Mouse (Mus musculus) forebrain, embryonic 16.5 days (tissue): ENCODE measurements around the gene Lif. TPM values are rescaled to one million over a fixed set of nuclear protein-coding genes. Genes with fewer than 3 reads are reported as not detected.

Experiments
- ATAC-seq: fragments of 200-750 bp; cut with Nextera tagmentation; 2 replicates; pipeline ENCODE4 v1.8.0; 2017; ENCODE audit warnings: mild to moderate bottlenecking, moderate library complexity
- H3K27ac ChIP-seq: fragments of 300-500 bp; sonication (generic); 2 replicates; pipeline ENCODE4 v1.5.1; 2014; ENCODE audit warnings: low read length, control low read depth
- H3K27me3 ChIP-seq: fragments of 300-500 bp; sonication (generic); replicated peaks from 2 replicates; pipeline ENCODE4 v1.6.1; 2014; ENCODE audit warnings: low read length; ENCODE audit not compliant: control insufficient read depth, insufficient read depth
- H3K36me3 ChIP-seq: fragments of 300-500 bp; sonication (generic); 2 replicates; pipeline ENCODE4 v1.6.1; 2014; ENCODE audit not compliant: control insufficient read depth, insufficient read depth
- H3K4me1 ChIP-seq: fragments of 300-500 bp; sonication (generic); replicated peaks from 2 replicates; pipeline ENCODE4 v1.6.1; 2014; ENCODE audit warnings: low read length; ENCODE audit not compliant: control insufficient read depth, insufficient read depth
- H3K4me2 ChIP-seq: fragments of 300-500 bp; sonication (generic); 2 replicates; pipeline ENCODE4 v1.6.1; 2014; ENCODE audit warnings: mild to moderate bottlenecking, low read length, control low read depth
- H3K4me3 ChIP-seq: fragments of 300-500 bp; sonication (generic); replicated peaks from 2 replicates; pipeline ENCODE4 v1.5.1; 2014; ENCODE audit warnings: mild to moderate bottlenecking, low read length, control low read depth
- H3K9ac ChIP-seq: fragments of 300-500 bp; sonication (generic); replicated peaks from 2 replicates; pipeline ENCODE4 v1.6.1; 2014; ENCODE audit warnings: low read depth, low read length, control low read depth
- H3K9me3 ChIP-seq: fragments of 300-500 bp; sonication (generic); 2 replicates; pipeline ENCODE4 v1.6.1; 2016; ENCODE audit warnings: low read length; ENCODE audit not compliant: control insufficient read depth
- WGBS: fragments of 180-500 bp; shearing (Covaris S2); extraction: QIAGEN DNeasy Blood & Tissue Kit; methylation state at CpG from one replicate; pipeline ENCODE4 v1.1.7; 2014; 5-methylcytosine and 5-hydroxymethylcytosine counted together
- polyA plus RNA-seq: library from polyadenylated mRNA; unstranded; fragments of >200 nt; fragmentation: Nextera tagmentation; extraction: Ambion mirVana; gene quantifications from 2 replicates; pipeline ENCODE4 v1.2.1, GENCODE M21; 2015

Gene Lif
- polyA plus RNA-seq, 1 experiment from 2014 or later, result 0.05 TPM

DNA sequence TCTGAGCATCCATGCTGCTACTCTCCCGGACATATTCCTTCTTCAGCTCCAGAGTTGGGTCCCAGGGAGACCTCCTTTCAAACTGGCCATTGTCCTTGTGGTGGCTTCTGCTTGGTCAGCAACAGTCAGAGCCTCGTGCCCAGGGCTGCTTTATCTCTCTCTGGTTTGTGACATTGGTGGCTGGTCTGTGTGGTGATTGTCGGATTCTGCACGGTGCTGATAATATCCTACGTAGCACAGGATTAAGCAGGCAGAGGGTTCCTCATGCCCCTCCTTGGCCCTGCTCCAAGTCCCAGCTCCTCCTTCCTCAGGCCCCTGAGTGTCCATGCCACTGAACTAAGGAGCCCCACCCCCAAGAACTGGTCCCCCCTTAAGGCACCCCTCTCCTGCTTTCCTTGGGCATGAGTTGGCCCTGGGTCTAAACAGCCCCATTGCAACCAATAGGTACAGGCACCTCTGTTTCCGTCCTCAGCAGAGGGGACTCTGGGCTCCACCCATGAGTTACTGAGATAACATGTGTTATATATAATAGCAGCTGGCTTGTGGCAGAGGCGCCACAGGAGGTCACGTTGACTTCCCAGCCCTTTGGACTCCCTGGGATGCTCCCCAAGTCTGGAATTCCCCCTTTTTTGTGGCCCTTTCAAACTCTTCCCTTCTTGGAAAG lies 35.0 kb downstream of the Lif start:
- no peak for ATAC-seq
- no peak overlapping the region for H3K4me3 ChIP-seq
- H3K4me1 ChIP-seq, result 0 out of 2 replicates have a peak, but pooled peaks cover 2% of the 10 kb centered on the region
- WGBS, result 79% methylated on average over 8 of the region's 8 CpGs
- H3K4me2 ChIP-seq, result no peak overlapping the region
- H3K9me3 ChIP-seq, result no peaks in the 10 kb centered on the region
- H3K9ac ChIP-seq, result no peak overlapping the region
- no peaks in the 10 kb centered on the region for H3K36me3 ChIP-seq
- no peaks in the 10 kb centered on the region for H3K27me3 ChIP-seq
- no peak overlapping the region for H3K27ac ChIP-seq

DNA sequence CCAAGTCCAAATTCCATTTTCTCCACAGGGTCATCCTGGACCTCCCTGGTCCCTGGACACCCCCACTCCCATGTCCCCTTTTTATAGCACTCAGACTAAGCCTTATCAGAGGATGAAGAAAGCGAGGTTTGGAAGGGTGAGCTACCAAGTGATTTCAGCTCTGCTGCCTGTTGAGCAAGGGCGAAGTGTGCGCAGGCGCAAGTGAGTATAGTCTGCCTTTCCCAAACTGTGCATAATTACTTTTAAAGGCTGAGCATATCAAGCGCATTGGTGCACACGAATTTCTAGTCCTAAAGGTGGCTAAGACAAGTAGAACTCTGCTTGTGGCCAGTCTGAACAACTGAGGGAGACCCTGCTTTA lies 35.5 kb downstream of the Lif start:
- 89% methylated on average over 6 of the region's 6 CpGs for WGBS
- Histone ChIP-seq H3K4me2 (no peak overlapping the region), H3K36me3 (no peaks in the 10 kb centered on the region), H3K4me3 (no peak overlapping the region), H3K4me1 (0 out of 2 replicates have a peak, but pooled peaks cover 2% of the 10 kb centered on the region), H3K27ac (no peak overlapping the region), H3K9me3 (no peaks in the 10 kb centered on the region), H3K9ac (no peak overlapping the region), H3K27me3 (no peaks in the 10 kb centered on the region)
- no peak for ATAC-seq

DNA sequence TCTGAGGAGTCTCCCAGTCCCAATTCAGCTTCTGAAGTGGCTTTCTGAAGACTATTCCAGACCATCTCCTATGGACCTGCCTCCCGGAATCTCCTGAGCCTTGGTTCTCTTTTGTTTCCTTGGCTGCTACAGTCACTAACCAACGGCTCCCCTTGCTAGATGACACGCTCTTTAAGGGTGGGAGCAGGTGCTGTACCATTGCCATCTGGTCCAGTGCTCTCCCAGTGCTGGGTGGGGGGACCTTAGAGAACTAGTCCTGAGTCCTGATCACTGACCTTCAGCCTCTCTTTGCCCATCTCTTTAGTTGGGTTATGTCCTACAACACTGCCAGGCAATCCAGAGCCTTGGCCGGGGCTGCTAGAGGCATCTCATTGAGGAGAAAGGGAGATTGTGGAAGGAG lies 36.1 kb downstream of the Lif start:
- Histone ChIP-seq H3K4me1 (0 out of 2 replicates have a peak, but pooled peaks cover 2% of the 10 kb centered on the region), H3K27me3 (no peaks in the 10 kb centered on the region), H3K27ac (no peak overlapping the region), H3K4me2 (no peak overlapping the region), H3K9ac (no peak overlapping the region), H3K36me3 (no peaks in the 10 kb centered on the region), H3K9me3 (no peaks in the 10 kb centered on the region), H3K4me3 (no peak overlapping the region)
- 94% methylated on average over 4 of the region's 4 CpGs for WGBS
- ATAC-seq, result no peak

DNA sequence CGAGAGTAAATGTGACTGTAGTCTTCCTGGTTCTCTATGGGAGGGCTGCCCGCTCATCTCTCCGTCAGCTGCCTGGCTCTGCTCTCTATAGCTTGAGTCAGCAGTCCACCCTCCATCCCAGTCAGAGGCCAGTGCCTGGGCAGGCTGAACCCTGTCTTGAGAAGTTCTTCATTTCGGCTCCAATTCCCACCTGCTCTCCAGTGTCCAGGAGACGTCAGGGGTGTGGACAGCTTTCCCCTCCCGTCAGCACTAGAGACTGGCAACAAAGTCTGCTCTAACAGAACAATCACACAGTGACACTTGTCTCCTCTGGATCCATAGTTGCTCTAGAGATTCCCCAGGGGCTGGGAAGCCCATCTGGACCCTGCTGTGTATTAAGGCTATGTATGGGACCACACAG lies 36.7 kb downstream of the Lif start:
- H3K9ac ChIP-seq, result no peak overlapping the region
- no peak overlapping the region for H3K27ac ChIP-seq
- WGBS, result 81% methylated on average over 6 of the region's 6 CpGs
- H3K27me3 ChIP-seq, result no peaks in the 10 kb centered on the region
- H3K4me2 ChIP-seq, result no peak overlapping the region
- no peaks in the 10 kb centered on the region for H3K36me3 ChIP-seq
- no peaks in the 10 kb centered on the region for H3K9me3 ChIP-seq
- no peak for ATAC-seq
- no peak overlapping the region for H3K4me3 ChIP-seq
- 0 out of 2 replicates have a peak, but pooled peaks cover 2% of the 10 kb centered on the region for H3K4me1 ChIP-seq

DNA sequence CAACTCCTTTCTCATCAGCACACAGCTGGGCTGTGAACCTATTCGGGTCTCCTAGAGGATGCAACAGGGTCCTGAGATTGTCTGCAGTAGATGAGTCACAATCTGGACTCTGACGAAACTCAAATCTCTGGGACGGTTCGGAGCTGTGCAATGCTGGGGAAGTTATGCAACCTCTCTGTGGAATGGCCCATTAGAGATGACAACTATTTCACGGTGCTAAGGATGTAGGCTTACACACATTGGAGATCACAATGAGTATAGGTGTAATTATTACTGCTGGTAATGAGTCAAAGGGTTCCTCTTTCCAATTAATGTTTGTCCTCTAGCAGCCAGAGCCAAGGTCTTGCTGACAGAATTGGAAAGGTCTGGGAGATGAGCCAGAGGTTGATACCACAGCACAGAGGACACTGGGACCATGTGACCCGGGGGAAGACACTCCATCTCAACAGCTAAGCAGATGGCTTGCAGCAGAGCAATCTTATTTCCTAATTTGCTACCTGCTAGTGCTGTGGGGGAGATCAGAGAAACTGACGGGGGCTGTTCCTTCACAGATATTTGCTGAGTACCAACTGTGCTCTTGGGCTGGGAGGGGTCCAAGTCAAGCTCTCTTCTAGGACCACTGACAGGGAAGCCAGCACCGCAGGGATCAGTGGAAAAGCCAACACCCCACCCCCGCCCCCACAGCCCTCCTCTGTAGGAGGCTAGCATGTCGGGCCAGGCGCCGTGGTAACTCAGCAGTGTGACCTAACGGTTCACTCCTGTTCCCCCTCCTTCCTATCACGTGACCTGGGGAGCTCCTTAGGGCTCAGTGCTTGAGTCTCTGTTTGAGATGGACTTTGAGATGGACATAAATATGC lies 37.4 kb downstream of the Lif start:
- H3K27ac ChIP-seq, result no peak overlapping the region
- WGBS, result 44% methylated on average over 14 of the region's 14 CpGs
- no peak overlapping the region for H3K9ac ChIP-seq
- 0 out of 2 replicates have a peak, but pooled peaks cover 2% of the 10 kb centered on the region for H3K4me1 ChIP-seq
- H3K27me3 ChIP-seq, result no peaks in the 10 kb centered on the region
- no peak overlapping the region for H3K4me3 ChIP-seq
- no peaks in the 10 kb centered on the region for H3K36me3 ChIP-seq
- no peak for ATAC-seq
- H3K4me2 ChIP-seq, result no peak overlapping the region
- H3K9me3 ChIP-seq, result no peaks in the 10 kb centered on the region

DNA sequence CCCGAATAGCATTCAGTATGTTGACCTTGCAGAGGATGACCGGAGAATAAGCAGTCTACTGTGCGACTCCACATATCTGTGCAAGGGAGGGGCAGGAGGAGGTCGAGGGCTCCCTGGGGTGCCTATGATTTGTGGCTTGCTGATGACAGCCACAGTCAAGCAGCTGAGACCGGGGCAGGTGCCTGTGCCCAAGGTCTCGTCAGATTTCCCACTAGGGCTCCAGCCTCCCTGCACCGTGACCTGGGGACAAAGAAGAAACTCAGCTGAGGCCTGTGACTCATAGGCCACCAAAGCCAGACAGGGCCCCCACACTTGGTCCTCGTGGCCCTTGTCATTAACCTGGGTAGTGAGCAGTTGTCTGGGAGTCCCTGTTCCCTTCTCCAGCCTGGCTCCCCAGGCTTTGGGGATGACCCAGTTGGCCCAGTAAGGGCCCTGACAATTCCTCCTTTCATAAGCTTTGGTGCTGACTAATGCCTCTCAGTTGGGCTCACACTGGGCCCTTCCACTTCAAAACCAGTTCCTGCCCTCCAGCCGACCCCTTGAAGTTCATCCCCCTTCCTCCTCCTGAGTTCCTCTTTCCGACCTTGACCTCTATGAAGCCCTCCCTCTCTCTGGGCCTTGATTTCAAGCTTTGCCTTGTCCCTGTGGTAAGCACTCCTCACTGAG lies 39.4 kb downstream of the Lif start:
- Histone ChIP-seq H3K36me3 (no peaks in the 10 kb centered on the region), H3K9me3 (no peaks in the 10 kb centered on the region), H3K9ac (no peak overlapping the region), H3K4me3 (no peak overlapping the region), H3K27me3 (no peaks in the 10 kb centered on the region), H3K4me1 (0 out of 2 replicates have a peak, but pooled peaks cover 2% of the 10 kb centered on the region), H3K4me2 (no peak overlapping the region), H3K27ac (no peak overlapping the region)
- 86% methylated on average over 10 of the region's 10 CpGs for WGBS
- ATAC-seq, result no peak

DNA sequence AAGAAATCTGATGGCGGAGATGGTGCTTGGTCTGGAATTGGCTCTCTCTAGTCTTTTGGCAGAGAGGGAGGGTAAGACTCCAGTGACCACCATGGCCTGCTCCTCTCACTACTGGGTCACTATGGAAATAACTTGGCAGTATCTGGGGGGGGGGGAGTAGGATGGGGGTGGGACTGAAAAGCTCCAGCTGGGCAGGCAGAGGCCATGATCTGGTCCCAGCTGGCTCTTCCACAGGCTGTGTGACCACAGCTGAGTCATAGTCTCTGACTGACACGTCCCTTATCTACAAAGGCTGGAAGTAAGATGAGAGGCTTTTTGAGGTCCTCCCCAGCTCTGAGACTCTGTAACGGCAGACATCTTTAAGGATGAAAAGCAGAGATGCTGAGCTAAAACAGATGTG lies 40.4 kb downstream of the Lif start:
- no peak overlapping the region for H3K9ac ChIP-seq
- no peaks in the 10 kb centered on the region for H3K9me3 ChIP-seq
- no peaks in the 10 kb centered on the region for H3K36me3 ChIP-seq
- 85% methylated on average over 3 of the region's 3 CpGs for WGBS
- H3K27me3 ChIP-seq, result no peaks in the 10 kb centered on the region
- no peak for ATAC-seq
- no peak overlapping the region for H3K4me2 ChIP-seq
- H3K4me3 ChIP-seq, result no peak overlapping the region
- H3K4me1 ChIP-seq, result 0 out of 2 replicates have a peak, but pooled peaks cover 2% of the 10 kb centered on the region
- no peak overlapping the region for H3K27ac ChIP-seq

DNA sequence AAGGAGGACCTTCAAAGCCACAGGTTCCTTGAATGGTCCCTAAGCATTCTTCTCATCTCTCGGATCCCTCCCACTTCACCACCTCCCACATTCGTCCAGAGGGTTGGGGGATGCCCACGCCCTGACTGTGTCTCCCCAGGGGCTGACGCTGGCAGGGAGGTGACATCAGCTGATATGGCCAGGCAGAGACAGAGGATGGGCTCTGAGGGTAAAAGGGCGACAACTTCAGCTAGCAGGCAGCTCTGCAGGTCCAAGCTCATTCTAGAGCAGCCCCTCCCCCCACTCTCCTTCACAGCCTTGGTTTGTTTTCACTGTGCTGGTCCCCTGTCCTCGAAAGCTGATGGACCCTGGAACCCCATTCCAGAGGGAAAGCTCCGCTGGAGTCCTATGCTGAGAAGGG lies 41.3 kb downstream of the Lif start:
- WGBS, result 49% methylated on average over 7 of the region's 7 CpGs
- no peak for ATAC-seq
- no peaks in the 10 kb centered on the region for H3K9me3 ChIP-seq
- no peaks in the 10 kb centered on the region for H3K36me3 ChIP-seq
- H3K4me1 ChIP-seq, result 0 out of 2 replicates have a peak, but pooled peaks cover 2% of the 10 kb centered on the region
- H3K9ac ChIP-seq, result no peak overlapping the region
- no peaks in the 10 kb centered on the region for H3K27me3 ChIP-seq
- H3K4me2 ChIP-seq, result no peak overlapping the region
- H3K4me3 ChIP-seq, result no peak overlapping the region
- no peak overlapping the region for H3K27ac ChIP-seq

DNA sequence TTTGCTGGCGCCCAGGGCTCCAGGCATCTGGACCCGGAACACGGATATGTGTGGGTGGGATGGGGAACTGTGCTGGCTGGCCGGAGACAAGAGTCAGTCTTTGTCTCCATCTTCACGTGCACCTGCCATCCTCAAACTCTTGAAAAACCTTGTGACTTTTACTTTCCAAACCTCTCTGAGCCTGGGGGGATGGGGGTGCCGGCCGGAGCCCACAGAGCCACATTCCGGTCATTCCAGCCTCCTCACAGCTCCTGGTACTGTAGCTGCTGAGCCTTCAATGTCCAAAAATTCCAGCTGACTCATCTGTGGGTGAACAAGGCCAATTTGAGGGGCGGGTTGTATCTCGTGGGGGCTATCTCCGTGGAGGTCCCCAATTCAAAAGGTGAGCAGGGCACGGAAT lies 41.8 kb downstream of the Lif start:
- Histone ChIP-seq H3K27me3 (no peaks in the 10 kb centered on the region), H3K27ac (no peak overlapping the region), H3K9me3 (no peaks in the 10 kb centered on the region), H3K9ac (no peak overlapping the region), H3K4me2 (no peak overlapping the region), H3K4me1 (0 out of 2 replicates have a peak, but pooled peaks cover 2% of the 10 kb centered on the region), H3K36me3 (no peaks in the 10 kb centered on the region), H3K4me3 (no peak overlapping the region)
- 62% methylated on average over 12 of the region's 12 CpGs for WGBS
- ATAC-seq, result no peak
